Mouse (Mus musculus) megakaryocyte, adult 5-6 weeks (primary cell): Measurements from ENCODE around the gene Myof. TPM values are rescaled to one million over a fixed set of nuclear protein-coding genes. Genes with fewer than 3 reads are reported as not detected.

ENCODE experiments used
- ATAC-seq: 2 replicates; pipeline ENCODE4 v1.8.0; 2016; ENCODE audit warnings: mild to moderate bottlenecking, inconsistent platforms; ENCODE audit not compliant: poor library complexity, severe bottlenecking
- total RNA-seq, 2 experiments: library from RNA; stranded (forward) in 1 of 2; stranded (reverse) in 1 of 2; fragments of 153-499, 151-499 nt in 1 of 2; fragments of 221-1000, 200-1000 nt in 1 of 2; gene quantifications; 2 replicates each; pipeline versions ENCODE4 v1.2.3 to v1.2.4; 2015 to 2017

The Myof gene
- total RNA-seq, 2 experiments from 2014 or later = 9.0 to 11.1 TPM

GRCm38 (mm10) chr19:37886355-37887120, 156.8 kb downstream of the Myof start:
- no peak for ATAC-seq

GRCm38 (mm10) chr19:37881431-37882081, 161.8 kb downstream of the Myof start:
- ATAC-seq = no peak

DNA sequence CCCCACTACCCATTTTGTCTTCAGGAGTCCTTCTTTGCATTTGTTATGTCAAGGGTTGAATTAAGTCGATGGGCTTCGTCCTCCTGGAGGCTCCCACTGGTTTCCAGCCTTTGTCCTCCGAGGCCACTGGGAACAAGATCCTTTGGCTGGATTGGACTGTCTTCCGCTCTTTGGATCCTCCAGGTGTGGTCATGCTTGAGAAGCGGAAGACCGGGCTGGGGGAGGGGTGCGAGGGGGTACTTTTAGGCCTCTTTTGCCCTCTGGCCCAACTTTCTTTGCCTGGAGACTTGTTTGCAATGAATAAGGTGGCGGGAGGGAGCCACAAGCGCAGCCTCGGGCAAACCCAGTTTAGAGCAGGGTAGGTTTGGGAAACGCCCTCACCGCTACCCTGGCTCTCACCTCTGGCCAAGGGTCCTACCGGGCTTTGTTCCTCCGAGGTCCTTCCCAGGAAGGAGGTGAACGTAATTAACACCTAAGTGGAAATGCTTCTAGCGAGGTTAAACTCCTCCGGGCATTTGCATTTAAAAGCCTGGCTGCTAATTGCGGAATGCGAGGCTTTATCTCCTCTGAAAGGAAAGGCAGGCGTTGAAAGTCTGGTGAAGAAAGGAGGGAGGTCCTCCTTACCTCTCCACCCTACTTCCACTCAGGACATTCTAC, 165.7 kb downstream of the Myof start:
- no peak for ATAC-seq

GRCm38 (mm10) chr19:37876605-37877245, 166.7 kb downstream of the Myof start:
- peak; percentile 89 for ATAC-seq

GRCm38 (mm10) chr19:37873499-37873898, 169.9 kb downstream of the Myof start:
- ATAC-seq = no peak

DNA sequence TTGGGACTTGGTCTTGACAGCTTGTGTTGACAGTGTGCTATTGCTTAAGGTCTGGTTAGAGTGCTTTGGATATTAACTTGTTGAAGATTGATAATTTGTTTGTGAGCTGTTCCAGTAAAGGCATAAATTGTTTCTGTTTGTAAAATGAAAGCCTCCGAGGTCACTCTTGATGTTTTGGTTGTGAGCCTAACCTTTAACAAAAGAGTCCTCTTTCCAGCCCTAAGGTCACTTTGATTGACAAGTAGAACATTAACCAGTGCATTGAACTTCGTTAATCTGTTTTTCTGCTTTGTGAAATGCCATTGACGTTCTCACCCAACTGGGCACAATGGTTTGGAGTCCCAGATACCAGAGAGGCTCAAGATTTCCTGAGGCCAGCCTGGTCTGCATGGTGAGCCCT, 175.8 kb downstream of the Myof start:
- no peak for ATAC-seq

- ATAC-seq = no peak
Observed at GRCm38 (mm10) chr19:37866994-37867393, 176.4 kb downstream of the Myof start.

GRCm38 (mm10) chr19:37861171-37861570, 182.2 kb downstream of the Myof start:
- ATAC-seq = no peak

DNA sequence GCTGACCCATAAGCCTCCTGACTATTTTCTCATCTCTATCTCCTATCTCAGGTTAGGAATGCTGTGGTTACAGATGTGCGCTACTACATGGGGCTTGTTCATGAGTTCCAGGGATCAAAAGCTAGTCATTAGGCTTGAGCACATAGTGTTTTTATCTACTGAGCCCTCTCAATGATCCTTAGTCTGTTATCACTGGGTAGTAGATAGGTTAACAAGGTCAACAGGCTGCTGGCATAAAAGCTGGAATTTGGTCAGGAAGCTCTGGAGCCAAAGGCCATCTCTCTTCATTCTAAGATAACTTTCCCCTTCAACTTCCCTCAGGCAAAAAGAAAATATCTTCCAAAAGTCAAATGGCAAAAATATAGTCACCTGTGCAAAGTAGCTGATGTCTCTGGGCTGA, 183.1 kb downstream of the Myof start:
- ATAC-seq = no peak

GRCm38 (mm10) chr19:37858406-37859081, 184.8 kb downstream of the Myof start:
- no peak for ATAC-seq

- ATAC-seq = no peak
Observed at GRCm38 (mm10) chr19:37852056-37852455, 191.3 kb downstream of the Myof start.

- ATAC-seq = no peak
Observed at GRCm38 (mm10) chr19:37851590-37852038, 191.8 kb downstream of the Myof start.

Other genes starting within 250 kb of the Myof start
- 50.9 and 59.7 TPM in 2 replicates for gene Cep55, start 11.4 kb upstream of the Myof start, total RNA-seq (2015)
- gene Cep55, start 11.4 kb upstream of the Myof start, total RNA-seq (2017) = 68.9 and 80.2 TPM in 2 replicates
- 0.23 and 0.96 TPM in 2 replicates for gene Ffar4, start 53.5 kb upstream of the Myof start, total RNA-seq (2015)
- gene Ffar4, start 53.5 kb upstream of the Myof start, total RNA-seq (2017) = 0.73 and 0.81 TPM in 2 replicates
- gene Rbp4, start 81.7 kb upstream of the Myof start, total RNA-seq (2015) = not detected in 2 replicates
- gene Rbp4, start 81.7 kb upstream of the Myof start, total RNA-seq (2017) = not detected in 2 replicates
- not detected in 2 replicates for gene Pde6c, start 89.2 kb upstream of the Myof start, total RNA-seq (2015)
- not detected in 2 replicates for gene Pde6c, start 89.2 kb upstream of the Myof start, total RNA-seq (2017)
- gene Fra10ac1, start 180.6 kb upstream of the Myof start, total RNA-seq (2015) = 15.6 and 17.9 TPM in 2 replicates
- gene Fra10ac1, start 180.6 kb upstream of the Myof start, total RNA-seq (2017) = 16.4 and 17.6 TPM in 2 replicates
- not detected in 2 replicates for gene Lgi1, start 221.0 kb upstream of the Myof start, total RNA-seq (2015)
- gene Lgi1, start 221.0 kb upstream of the Myof start, total RNA-seq (2017) = not detected in 2 replicates